Mouse (Mus musculus): ENCODE data around the gene Gm14214. TPM values are rescaled to one million over a fixed set of nuclear protein-coding genes. Genes with fewer than 3 reads are reported as not detected.

Gm14214 gene
- total and polyA plus RNA-seq, 3 experiments, result 0.17 TPM; not detected in 2

DNA sequence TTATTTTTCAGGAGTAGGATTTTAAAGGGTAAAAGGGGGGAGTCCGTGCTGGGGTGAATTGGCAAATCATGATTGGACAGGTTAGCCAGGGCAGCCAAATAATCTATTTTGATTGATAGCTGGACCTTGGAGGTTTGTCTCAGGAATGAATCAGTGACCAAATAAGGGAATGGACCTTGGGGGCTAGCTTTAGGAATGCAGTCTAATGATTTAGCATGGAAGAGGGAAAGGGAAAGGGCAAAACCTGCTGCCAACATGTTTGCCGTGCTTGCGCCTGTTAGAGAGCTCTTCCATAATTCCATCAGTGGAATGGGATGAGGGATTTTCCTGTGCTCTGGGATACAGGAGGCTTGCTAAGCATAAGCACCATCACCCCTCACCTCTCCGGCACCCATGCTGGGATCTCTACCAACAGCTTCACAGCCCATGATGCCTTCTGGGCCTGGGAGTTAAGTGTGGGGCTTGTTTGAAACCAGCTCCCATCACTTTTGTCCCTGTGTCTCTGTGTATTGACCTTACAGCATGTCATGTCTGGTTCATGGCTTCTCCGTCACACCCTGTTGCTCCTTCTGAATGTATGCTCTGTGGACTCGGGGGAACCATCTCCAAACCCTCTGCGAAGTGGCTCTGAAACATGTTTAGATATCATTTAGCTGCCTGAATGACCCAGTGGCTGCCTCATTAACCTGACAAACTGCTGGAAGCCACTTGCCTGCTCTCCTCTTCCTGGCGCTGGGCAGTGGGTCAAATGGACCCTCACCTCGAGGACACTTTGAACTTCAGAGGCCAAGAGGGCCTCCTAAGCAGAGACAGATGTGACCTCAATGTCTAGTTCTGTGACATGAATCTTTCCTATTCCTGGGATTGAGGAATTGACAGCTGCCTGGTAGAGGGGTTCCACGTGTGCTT lies 26.7 kb downstream of the Gm14214 start:
- no peak overlapping the region for H3K4me3 ChIP-seq (ENCODE audit: control insufficient read depth in 1 of 2, insufficient read depth in 1 of 2, low read depth in 2 of 2, low read length in 2 of 2)
- no peak for TF ChIP-seq SMC3 (IDR thresholded peaks at IDR 0.05; ENCODE audit: low read depth, low read length)
- no peak for TF ChIP-seq TAL1 (IDR thresholded peaks at IDR 0.05; ENCODE audit: low read length)
- no peak for TF ChIP-seq UBTF (IDR thresholded peaks at IDR 0.05; ENCODE audit: borderline replicate concordance, insufficient read depth, low read depth, low read length)
- no peak for TF ChIP-seq POLR2A (IDR thresholded peaks at IDR 0.05; ENCODE audit: control insufficient read depth in 1 of 2, insufficient read depth in 1 of 2, low read depth in 1 of 2, low read length in 2 of 2, poor library complexity in 1 of 2)
- no peak for TF ChIP-seq CHD2 (IDR thresholded peaks at IDR 0.05; ENCODE audit: low read length)
- TF ChIP-seq MEF2A (IDR thresholded peaks at IDR 0.05; ENCODE audit: extremely low read depth, insufficient replicate concordance, low read depth, low read length, poor library complexity, severe bottlenecking), result no peak
- TF ChIP-seq TBP (IDR thresholded peaks at IDR 0.05; ENCODE audit: low read depth, low read length), result no peak
- TF ChIP-seq RAD21 (IDR thresholded peaks at IDR 0.05; ENCODE audit: low read depth, low read length), result no peak
- TF ChIP-seq NRF1 (IDR thresholded peaks at IDR 0.05; ENCODE audit: insufficient read depth, low read depth, low read length, poor library complexity, severe bottlenecking), result no peak
- H3K4me1 ChIP-seq (ENCODE audit: control insufficient read depth in 1 of 2, insufficient read depth in 2 of 2, low read length in 2 of 2), result no peaks in the 10 kb centered on the region
- no peak overlapping the region for H3K27ac ChIP-seq (ENCODE audit: control insufficient read depth, low read depth, low read length)
- H3K9ac ChIP-seq (ENCODE audit: control insufficient read depth, low read depth, low read length, poor library complexity, severe bottlenecking), result no peak overlapping the region
- no peak for DNase-seq (ENCODE audit: low read depth, low spot score)
- no peaks in the 10 kb centered on the region for H3K36me3 ChIP-seq (ENCODE audit: control insufficient read depth in 1 of 2, insufficient read depth in 2 of 2, low read length in 2 of 2)
- H3K9me3 ChIP-seq (replicated peaks; ENCODE audit: insufficient read depth, low read length), result no peaks in the 10 kb centered on the region
- no peaks in the 10 kb centered on the region for H3K79me2 ChIP-seq (ENCODE audit: control insufficient read depth, insufficient read depth, low read length, poor library complexity)
- peaks cover 13 to 15% of the 10 kb centered on the region in 2 experiments for H3K27me3 ChIP-seq (ENCODE audit: control insufficient read depth in 1 of 2, insufficient read depth in 2 of 2, low read length in 2 of 2)

DNA sequence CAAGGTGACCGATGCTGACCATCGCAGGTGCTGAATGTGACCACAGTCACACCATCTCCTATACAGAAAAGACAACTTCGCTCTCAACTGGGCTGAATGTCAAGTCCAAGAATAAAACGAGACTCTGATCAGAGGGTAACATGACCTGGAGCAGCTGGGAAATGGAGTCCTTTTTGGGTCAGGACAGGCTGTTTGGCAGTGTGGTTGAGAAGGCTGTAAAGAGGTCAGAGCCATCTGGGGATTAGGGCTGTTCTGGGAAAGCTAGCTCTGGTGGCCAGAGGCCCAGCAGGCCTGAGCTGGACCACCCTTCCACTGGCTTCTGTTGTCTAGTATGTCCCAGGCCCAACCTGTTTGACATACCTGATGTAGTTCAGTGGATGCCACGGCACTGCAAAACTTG lies 31.2 kb downstream of the Gm14214 start:
- Histone ChIP-seq H3K9ac (ENCODE audit: control insufficient read depth, low read depth, low read length, poor library complexity, severe bottlenecking) (no peak overlapping the region), H3K27ac (ENCODE audit: control insufficient read depth, low read depth, low read length) (no peak overlapping the region), H3K79me2 (ENCODE audit: control insufficient read depth, insufficient read depth, low read length, poor library complexity) (no peaks in the 10 kb centered on the region), H3K36me3 (ENCODE audit: control insufficient read depth in 1 of 2, insufficient read depth in 2 of 2, low read length in 2 of 2) (no peaks in the 10 kb centered on the region), H3K27me3 (ENCODE audit: control insufficient read depth in 1 of 2, insufficient read depth in 2 of 2, low read length in 2 of 2) (peaks cover 8 to 11% of the 10 kb centered on the region in 2 experiments), H3K9me3 (replicated peaks; ENCODE audit: insufficient read depth, low read length) (no peaks in the 10 kb centered on the region), H3K4me1 (ENCODE audit: control insufficient read depth in 1 of 2, insufficient read depth in 2 of 2, low read length in 2 of 2) (no peaks in the 10 kb centered on the region), H3K4me3 (ENCODE audit: control insufficient read depth in 1 of 2, insufficient read depth in 1 of 2, low read depth in 2 of 2, low read length in 2 of 2) (no peak overlapping the region)
- DNase-seq (ENCODE audit: low read depth, low spot score), result no peak
- TF ChIP-seq GATA1 (IDR thresholded peaks at IDR 0.05; ENCODE audit: low read depth, low read length) (no peak), MEF2A (IDR thresholded peaks at IDR 0.05; ENCODE audit: extremely low read depth, insufficient replicate concordance, low read depth, low read length, poor library complexity, severe bottlenecking) (no peak), TAL1 (IDR thresholded peaks at IDR 0.05; ENCODE audit: low read length) (no peak), ELF1 (IDR thresholded peaks at IDR 0.05; ENCODE audit: low read depth, low read length) (no peak), MAX (IDR thresholded peaks at IDR 0.05; ENCODE audit: low read length) (no peak), MYC (IDR thresholded peaks at IDR 0.05; ENCODE audit: low read depth, low read length) (no peak), SMC3 (IDR thresholded peaks at IDR 0.05; ENCODE audit: low read depth, low read length) (no peak), USF1 (IDR thresholded peaks at IDR 0.05; ENCODE audit: low read depth, low read length) (no peak)
